ENCODE assay signal across 8 mouse cellular contexts in the genomic region with DNA sequence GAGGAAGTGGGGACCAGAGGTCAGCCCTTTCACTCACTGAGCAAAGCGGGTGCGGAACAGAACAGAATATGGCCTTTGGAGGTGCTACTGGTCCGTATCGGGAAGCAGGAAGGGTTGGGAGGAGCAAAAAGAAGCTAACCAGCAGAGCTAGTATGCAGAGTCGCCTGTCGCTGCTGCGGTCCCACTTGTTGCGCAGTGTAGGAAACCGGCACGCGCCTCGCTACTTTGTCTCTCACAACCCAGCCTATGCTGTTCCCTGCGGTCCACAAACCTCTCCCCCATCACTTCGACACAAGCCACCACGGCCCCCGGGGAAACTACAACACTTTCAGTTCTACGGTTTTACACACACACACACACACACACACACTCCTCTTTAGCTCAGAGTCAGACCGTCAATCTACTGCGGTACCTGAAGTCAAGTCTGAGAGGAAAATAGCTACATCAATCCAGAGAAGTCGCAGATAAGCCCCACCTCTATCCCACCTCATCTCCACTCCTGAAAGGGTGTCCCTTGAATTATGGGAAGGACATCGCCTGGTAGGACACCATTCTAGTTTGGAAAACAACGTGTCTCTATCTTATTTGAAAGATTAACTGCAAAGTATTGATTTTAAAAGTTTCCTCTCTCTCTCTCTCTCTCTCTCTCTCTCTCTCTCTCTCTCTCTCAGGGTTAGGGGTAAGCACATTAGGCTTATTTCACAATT. TPM values are rescaled to one million over a fixed set of nuclear protein-coding genes. Genes with fewer than 3 reads are reported as not detected.
DNase-seq lines count a peak whose midpoint lies in the region; ATAC-seq and TF ChIP-seq lines count a peak whose summit lies in the region.

No protein-coding gene starts in this region.

- H3K36me3 ChIP-seq in E14TG2a.4 (ENCODE audit: insufficient read depth, low read length) = no peaks in the 10 kb centered on the region
- H3K36me3 ChIP-seq in heart, embryonic 11.5 days (ENCODE audit: control insufficient read depth, insufficient read depth, low read length) = no peaks in the 10 kb centered on the region
- no peaks in the 10 kb centered on the region for H3K36me3 ChIP-seq in lung, postnatal 0 days (ENCODE audit: insufficient read depth, low read length)

- peak overlapping the region; percentile 54 for H3K9ac ChIP-seq in heart, embryonic 11.5 days (ENCODE audit: low read depth, low read length)
- peak overlapping the region; percentile 44 for H3K9ac ChIP-seq in lung, postnatal 0 days (replicated peaks; ENCODE audit: low read depth)

- H3K4me1 ChIP-seq in E14TG2a.4 (replicated peaks; ENCODE audit: low read depth, low read length) = peaks cover 66% of the 10 kb centered on the region
- H3K4me1 ChIP-seq in heart, embryonic 11.5 days (ENCODE audit: control insufficient read depth, insufficient read depth, low read length) = peaks cover 20% of the 10 kb centered on the region
- peaks cover 30% of the 10 kb centered on the region for H3K4me1 ChIP-seq in lung, postnatal 0 days (ENCODE audit: insufficient read depth, low read depth, low read length)

- H3K4me3 ChIP-seq in E14TG2a.4 (replicated peaks; ENCODE audit: low read length) = peak overlapping the region; percentile 60
- H3K4me3 ChIP-seq in heart, embryonic 11.5 days (ENCODE audit: low read depth, low read length) = peak overlapping the region; percentile 43
- H3K4me3 ChIP-seq in lung, postnatal 0 days (ENCODE audit: low read depth, low read length) = peak overlapping the region; percentile 46

- WGBS in heart, embryonic 11.5 days (ENCODE audit: insufficient replicate concordance) = 2% methylated on average over 22 of the region's 22 CpGs
- 1% methylated on average over 22 of the region's 22 CpGs for WGBS in lung, postnatal 0 days

- peak overlapping the region; percentile 71 for H3K4me2 ChIP-seq in heart, embryonic 11.5 days
- peak overlapping the region; percentile 94 for H3K4me2 ChIP-seq in lung, postnatal 0 days (replicated peaks; ENCODE audit: low read depth, low read length)

- DNase-seq in 3134 (ENCODE audit: extremely low read depth, insufficient read length, low spot score) = peak; percentile 63
- DNase-seq in kidney, adult 9 months = peak; percentile 63
- peak; percentile 76 for DNase-seq in lung, postnatal 0 days (ENCODE audit: low spot score)
- DNase-seq in retina, embryonic 14.5 days (ENCODE audit: low spot score) = peak; percentile 50
- no peak for DNase-seq in MN1 (ENCODE audit: low spot score)

- no peak for TF ChIP-seq EP300 in lung, postnatal 0 days (IDR thresholded peaks at IDR 0.05)

- H3K27me3 ChIP-seq in E14TG2a.4 (ENCODE audit: insufficient read depth, low read length) = peaks cover 64% of the 10 kb centered on the region
- peaks cover 12% of the 10 kb centered on the region for H3K27me3 ChIP-seq in heart, embryonic 11.5 days (ENCODE audit: control insufficient read depth, insufficient read depth, low read length)
- H3K27me3 ChIP-seq in lung, postnatal 0 days (replicated peaks; ENCODE audit: insufficient read depth, low read length) = no peaks in the 10 kb centered on the region

- no peaks in the 10 kb centered on the region for H3K9me3 ChIP-seq in E14TG2a.4 (ENCODE audit: low read length)
- H3K9me3 ChIP-seq in heart, embryonic 11.5 days (replicated peaks; ENCODE audit: control insufficient read depth, low read length) = no peaks in the 10 kb centered on the region
- H3K9me3 ChIP-seq in lung, postnatal 0 days (ENCODE audit: low read length) = no peaks in the 10 kb centered on the region

- no peak for TF ChIP-seq CTCF in E14TG2a.4 (conservative IDR thresholded peaks at IDR 0.05; ENCODE audit: low read length)
- no peak; the same call in 1 of the 2 replicates for TF ChIP-seq CTCF in lung, postnatal 0 days (IDR thresholded peaks at IDR 0.05)

- H3K27ac ChIP-seq in heart, embryonic 11.5 days (ENCODE audit: low read depth, low read length) = no peak overlapping the region
- peak overlapping the region; percentile 81 for H3K27ac ChIP-seq in lung, postnatal 0 days (ENCODE audit: low read length)

- ATAC-seq in common myeloid progenitor, adult 5-6 weeks (replicated peaks; ENCODE audit: low read depth, poor library complexity, severe bottlenecking) = peak; percentile 10
- no peak for ATAC-seq in heart, embryonic 11.5 days (replicated peaks; ENCODE audit: insufficient number of reproducible peaks, low FRiP score, low TSS enrichment)
- peak; percentile 1; the same call in 1 of the 2 replicates for ATAC-seq in lung, postnatal 0 days

RNA-seq across cellular contexts. Expression of a gene that starts 3.4 kb away (rescaled TPM):
- not detected in 2 replicates for total RNA-seq in common myeloid progenitor, adult 5-6 weeks (2017)
- polyA plus RNA-seq in heart, embryonic 11.5 days (2014; fragmentation: Nextera tagmentation; extraction: Ambion mirVana) = not detected in 2 replicates
- not detected in 2 replicates for polyA plus RNA-seq in lung, postnatal 0 days (2015; fragmentation: Nextera tagmentation; extraction: Ambion mirVana)

RNA-seq across cellular contexts. Expression of a gene that starts 3.7 kb away (rescaled TPM):
- total RNA-seq in common myeloid progenitor, adult 5-6 weeks (2017) = 1.5 and 1.9 TPM in 2 replicates
- 0.27 and 0.40 TPM in 2 replicates for polyA plus RNA-seq in heart, embryonic 11.5 days (2014; fragmentation: Nextera tagmentation; extraction: Ambion mirVana)
- 2.3 TPM in 2 replicates for polyA plus RNA-seq in lung, postnatal 0 days (2015; fragmentation: Nextera tagmentation; extraction: Ambion mirVana)

RNA-seq across cellular contexts. Expression of a gene that starts 52.7 kb away (rescaled TPM):
- total RNA-seq in common myeloid progenitor, adult 5-6 weeks (2017) = not detected in 2 replicates
- not detected in 2 replicates for polyA plus RNA-seq in heart, embryonic 11.5 days (2014; fragmentation: Nextera tagmentation; extraction: Ambion mirVana)
- polyA plus RNA-seq in lung, postnatal 0 days (2015; fragmentation: Nextera tagmentation; extraction: Ambion mirVana) = not detected in 2 replicates
